Mouse (Mus musculus) heart, adult 9 months (tissue): ENCODE results near the gene Carm1.
"Not testable (repeated sequence)": the region's sequence is repeated elsewhere in the genome, so short reads cannot be mapped to it uniquely, and the experiment has no call there.

Experiments
- DNase-seq, 2 experiments: peaks; one replicate each; pipeline ENCODE4 v3.0.0; 2022; ENCODE audit warnings: low spot score in 2 of 2

Gene Carm1

GRCm38 (mm10) chr9:21546789-21547074 is at the start of gene Carm1:
Gene Carm1 (plus strand): TSS chr9:21546894.
- DNase-seq, result no peak

- no peak for DNase-seq
Measured at GRCm38 (mm10) chr9:21497050-21497542, 49.6 kb upstream of the Carm1 start.

- no peak for DNase-seq
Measured at GRCm38 (mm10) chr9:21497664-21498063, 49.0 kb upstream of the Carm1 start.

- no peak for DNase-seq
Measured at GRCm38 (mm10) chr9:21498284-21498902, 48.3 kb upstream of the Carm1 start.

- DNase-seq, result no peak
Measured at GRCm38 (mm10) chr9:21503352-21503751, 43.3 kb upstream of the Carm1 start.

GRCm38 (mm10) chr9:21505767-21506166 is 40.9 kb upstream of the Carm1 start:
- DNase-seq, result no peak

GRCm38 (mm10) chr9:21507753-21508430 is 38.8 kb upstream of the Carm1 start:
- no peak for DNase-seq

- DNase-seq, result no peak
Measured at GRCm38 (mm10) chr9:21508871-21509404, 37.8 kb upstream of the Carm1 start.

GRCm38 (mm10) chr9:21509772-21510688 is 36.7 kb upstream of the Carm1 start, which contains the start of gene Tmed1:
Gene Tmed1 (minus strand): TSS chr9:21510252.
- DNase-seq, result peak; percentile 99

- DNase-seq, result no peak
Measured at GRCm38 (mm10) chr9:21510689-21511015, 36.0 kb upstream of the Carm1 start.

GRCm38 (mm10) chr9:21511052-21511451 is 35.6 kb upstream of the Carm1 start:
- no peak for DNase-seq

- no peak for DNase-seq
Measured at GRCm38 (mm10) chr9:21513466-21513865, 33.2 kb upstream of the Carm1 start.

GRCm38 (mm10) chr9:21517947-21518495 is 28.7 kb upstream of the Carm1 start:
- no peak for DNase-seq

GRCm38 (mm10) chr9:21518690-21519089 is 28.0 kb upstream of the Carm1 start:
- DNase-seq, result not testable (repeated sequence)

GRCm38 (mm10) chr9:21525142-21525936 is 21.4 kb upstream of the Carm1 start:
- no peak for DNase-seq

GRCm38 (mm10) chr9:21525937-21526633 is 20.6 kb upstream of the Carm1 start, which contains the start of gene AB124611:
Gene AB124611 (plus strand): TSS chr9:21526176.
- peak; percentile 48 to 68 for DNase-seq

- no peak for DNase-seq
Measured at GRCm38 (mm10) chr9:21526634-21526944, 20.1 kb upstream of the Carm1 start.

- no peak for DNase-seq
Measured at GRCm38 (mm10) chr9:21527100-21527801, 19.4 kb upstream of the Carm1 start.

- no peak for DNase-seq
Measured at GRCm38 (mm10) chr9:21527917-21528324, 18.8 kb upstream of the Carm1 start.

- no peak for DNase-seq
Measured at GRCm38 (mm10) chr9:21536501-21536900, 10.2 kb upstream of the Carm1 start.
